Mouse (Mus musculus): Measurements from ENCODE around the gene Fam20c. TPM values are rescaled to one million over a fixed set of nuclear protein-coding genes. Genes with fewer than 3 reads are reported as not detected.

Gene Fam20c
- polyA plus RNA-seq, 1 experiment from 2014 or later, result 11.9 TPM

DNA sequence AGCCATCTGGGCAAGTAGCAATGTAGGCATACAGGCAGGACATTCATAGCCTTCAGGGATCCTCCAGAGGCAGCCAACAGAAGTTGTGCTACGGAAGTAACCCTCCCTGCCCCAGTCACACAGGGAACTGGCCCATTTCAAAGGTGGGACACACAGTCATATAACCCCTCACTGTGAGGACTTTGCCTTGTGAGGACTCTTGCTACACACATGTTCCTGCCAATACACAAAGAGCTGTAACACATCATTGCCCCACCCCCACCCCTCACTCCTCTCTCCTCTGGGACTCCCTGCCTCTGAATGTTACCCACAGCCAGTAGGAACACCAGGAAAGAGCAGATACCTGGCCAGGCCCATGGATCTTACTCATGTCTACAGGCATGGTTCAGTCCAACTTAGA lies 28.4 kb downstream of the Fam20c start:
- ATAC-seq (ENCODE audit: insufficient read depth, low FRiP score, low read depth), result no peak
- no peak overlapping the region for H3K4me3 ChIP-seq (replicated peaks)
- no peak overlapping the region for H3K9ac ChIP-seq
- no peak overlapping the region for H3K27ac ChIP-seq
- peaks cover 11% of the 10 kb centered on the region; the same call in 1 of the 2 replicates for H3K4me1 ChIP-seq
- no peaks in the 10 kb centered on the region for H3K9me3 ChIP-seq
- no peaks in the 10 kb centered on the region for H3K36me3 ChIP-seq
- no peaks in the 10 kb centered on the region for H3K27me3 ChIP-seq (replicated peaks)
- no peak overlapping the region for H3K4me2 ChIP-seq
- WGBS, result 78% methylated on average over 1 of the region's 1 CpGs

DNA sequence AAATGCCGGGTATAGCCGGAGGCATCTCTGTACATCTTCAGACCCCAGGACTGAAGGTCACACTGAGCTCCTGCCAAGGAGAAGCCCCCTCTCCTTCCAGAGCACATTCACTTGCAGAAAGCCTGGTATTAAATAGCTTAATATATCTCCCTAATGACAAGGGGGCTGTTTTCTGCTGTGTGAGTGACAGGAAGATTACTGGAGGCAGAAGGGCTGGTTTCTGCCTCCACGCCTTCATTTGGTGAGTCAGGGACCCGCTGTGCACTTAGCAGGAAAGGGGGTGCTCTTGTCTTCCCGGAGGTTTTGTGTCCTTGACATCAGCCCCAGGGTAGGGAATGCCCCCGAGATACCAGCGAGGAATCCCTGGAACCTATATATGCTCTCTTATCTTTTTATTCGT lies 28.9 kb downstream of the Fam20c start:
- no peak overlapping the region for H3K4me2 ChIP-seq

DNA sequence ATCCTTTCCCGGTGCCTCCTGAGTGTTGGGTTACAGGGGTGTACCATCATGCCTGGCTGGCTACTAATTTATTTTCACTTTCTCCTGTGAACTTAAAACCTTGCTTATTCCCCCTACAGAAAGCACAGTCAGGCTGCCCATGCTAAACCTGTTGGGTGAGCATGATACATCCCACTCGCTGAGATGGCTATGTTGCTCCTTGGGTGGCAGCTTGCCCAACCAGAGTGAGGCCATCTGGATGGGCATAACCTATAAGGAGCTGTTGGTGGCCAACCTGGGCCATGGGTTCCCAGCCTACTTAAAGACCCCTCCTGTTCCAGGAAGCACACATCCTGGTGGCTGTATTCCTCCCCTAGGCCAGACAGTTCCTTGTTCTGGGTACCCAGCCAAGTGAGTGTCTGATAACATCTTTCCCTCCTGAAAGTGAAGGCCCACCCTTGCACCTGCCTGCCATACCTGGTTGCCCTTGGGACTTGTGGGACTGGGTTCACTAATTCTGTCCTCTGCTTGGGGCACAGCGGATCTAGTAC lies 31.7 kb downstream of the Fam20c start:
- Histone ChIP-seq H3K4me3 (replicated peaks) (no peak overlapping the region), H3K4me2 (no peak overlapping the region), H3K27me3 (replicated peaks) (no peaks in the 10 kb centered on the region), H3K36me3 (no peaks in the 10 kb centered on the region), H3K27ac (no peak overlapping the region), H3K4me1 (0 out of 2 replicates have a peak, but pooled peaks cover 3% of the 10 kb centered on the region), H3K9ac (no peak overlapping the region), H3K9me3 (no peaks in the 10 kb centered on the region)
- ATAC-seq (ENCODE audit: insufficient read depth, low FRiP score, low read depth), result no peak
- WGBS, result 82% methylated on average over 3 of the region's 3 CpGs

More for the DNA sequence above, 28.9 kb downstream of the Fam20c start:
- no peaks in the 10 kb centered on the region for H3K9me3 ChIP-seq
- no peak overlapping the region for H3K27ac ChIP-seq
- H3K4me3 ChIP-seq (replicated peaks), result no peak overlapping the region
- no peaks in the 10 kb centered on the region for H3K36me3 ChIP-seq
- WGBS, result 71% methylated on average over 8 of the region's 8 CpGs
- no peak for ATAC-seq (ENCODE audit: insufficient read depth, low FRiP score, low read depth)
- no peaks in the 10 kb centered on the region for H3K27me3 ChIP-seq (replicated peaks)
- peaks cover 11% of the 10 kb centered on the region; the same call in 1 of the 2 replicates for H3K4me1 ChIP-seq
- H3K9ac ChIP-seq, result no peak overlapping the region

- WGBS, result 85% methylated on average over 7 of the region's 7 CpGs
- H3K4me1 ChIP-seq, result 0 out of 2 replicates have a peak, but pooled peaks cover 3% of the 10 kb centered on the region
- no peaks in the 10 kb centered on the region for H3K27me3 ChIP-seq (replicated peaks)
- no peaks in the 10 kb centered on the region for H3K9me3 ChIP-seq
- no peak overlapping the region for H3K4me2 ChIP-seq
- ATAC-seq (ENCODE audit: insufficient read depth, low FRiP score, low read depth), result no peak
- no peak overlapping the region for H3K4me3 ChIP-seq (replicated peaks)
- no peaks in the 10 kb centered on the region for H3K36me3 ChIP-seq
- no peak overlapping the region for H3K9ac ChIP-seq
- no peak overlapping the region for H3K27ac ChIP-seq
These were observed 33.3 kb downstream of the Fam20c start for GRCm38 (mm10) chr5:138787648-138788047.

DNA sequence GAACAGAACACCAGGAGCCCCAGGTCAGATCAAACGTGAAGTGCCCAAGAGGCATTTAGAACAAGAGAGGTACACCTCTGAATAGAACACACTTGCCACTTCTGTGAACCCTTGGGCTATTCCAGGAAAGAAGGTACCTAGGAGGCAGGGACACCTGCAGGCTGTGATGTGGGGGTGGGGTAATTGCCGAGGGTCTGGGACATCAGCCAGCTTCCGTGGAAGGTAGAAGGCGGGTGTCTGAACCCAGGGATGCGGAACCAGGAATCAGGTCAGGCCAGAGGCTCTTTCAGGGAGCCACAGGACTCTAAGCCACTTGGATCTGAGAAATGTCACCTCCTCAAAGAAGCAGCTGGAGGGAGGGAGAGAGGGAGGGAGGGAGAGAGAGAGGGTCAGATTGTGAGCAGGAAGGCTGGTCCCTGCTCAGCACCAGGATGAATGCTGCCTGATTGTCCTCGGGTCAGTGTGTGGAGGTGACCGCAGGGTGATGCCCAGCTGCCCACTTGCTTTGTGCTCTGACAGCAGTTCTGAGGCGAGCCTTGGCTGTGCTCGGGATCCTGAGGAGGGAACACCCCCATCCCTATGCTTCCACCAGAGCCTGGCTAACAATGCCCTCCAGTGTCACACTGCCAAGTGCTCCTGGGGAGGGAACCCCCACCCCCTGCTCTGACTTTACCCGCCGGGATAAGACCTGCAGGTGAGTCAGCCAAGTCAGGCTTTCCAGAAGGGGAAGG lies 34.3 kb downstream of the Fam20c start:
- WGBS, result 61% methylated on average over 11 of the region's 11 CpGs
- Histone ChIP-seq H3K4me2 (no peak overlapping the region), H3K36me3 (no peaks in the 10 kb centered on the region), H3K27me3 (replicated peaks) (no peaks in the 10 kb centered on the region), H3K9ac (no peak overlapping the region), H3K9me3 (no peaks in the 10 kb centered on the region), H3K4me1 (no peaks in the 10 kb centered on the region), H3K27ac (no peak overlapping the region), H3K4me3 (replicated peaks) (no peak overlapping the region)
- no peak for ATAC-seq (ENCODE audit: insufficient read depth, low FRiP score, low read depth)

- Histone ChIP-seq H3K9me3 (no peaks in the 10 kb centered on the region), H3K27ac (no peak overlapping the region), H3K9ac (no peak overlapping the region), H3K36me3 (peaks cover 5% of the 10 kb centered on the region; the same call in 1 of the 2 replicates), H3K4me3 (replicated peaks) (no peak overlapping the region), H3K27me3 (replicated peaks) (no peaks in the 10 kb centered on the region), H3K4me2 (no peak overlapping the region), H3K4me1 (no peaks in the 10 kb centered on the region)
- WGBS, result 89% methylated on average over 11 of the region's 11 CpGs
- ATAC-seq (ENCODE audit: insufficient read depth, low FRiP score, low read depth), result no peak
These were observed 36.7 kb downstream of the Fam20c start for GRCm38 (mm10) chr5:138790954-138791480.

DNA sequence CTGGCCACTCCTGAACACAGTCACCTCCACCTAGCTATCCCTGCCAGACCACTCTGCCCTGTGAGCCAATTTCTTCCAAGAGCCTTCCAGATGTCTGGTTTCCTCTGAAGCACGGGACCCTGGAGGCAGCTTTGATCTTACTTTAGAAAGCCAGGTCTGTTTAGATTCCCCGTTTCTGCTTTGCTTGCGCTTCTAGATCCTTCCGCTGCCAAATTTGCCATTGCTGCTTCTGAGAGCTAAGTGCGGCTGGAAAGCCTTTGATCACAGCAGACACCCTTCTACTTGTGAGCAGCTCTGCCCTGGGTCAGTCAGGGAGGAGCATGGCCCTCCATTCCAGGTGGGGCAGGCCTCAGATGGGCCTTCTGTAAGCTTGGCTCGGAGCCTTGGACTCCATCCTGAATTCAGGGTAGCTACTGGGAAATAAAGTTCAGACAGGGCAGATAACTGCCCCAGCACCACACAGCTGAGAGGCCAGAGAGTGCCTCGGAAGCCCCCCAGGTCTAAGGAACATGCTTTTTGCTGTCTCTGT lies 47.3 kb downstream of the Fam20c start:
- Histone ChIP-seq H3K4me1 (no peaks in the 10 kb centered on the region), H3K9ac (no peak overlapping the region), H3K36me3 (no peaks in the 10 kb centered on the region), H3K4me2 (no peak overlapping the region), H3K27me3 (replicated peaks) (no peaks in the 10 kb centered on the region), H3K4me3 (replicated peaks) (no peak overlapping the region), H3K9me3 (no peaks in the 10 kb centered on the region), H3K27ac (no peak overlapping the region)
- ATAC-seq (ENCODE audit: insufficient read depth, low FRiP score, low read depth), result no peak
- 53% methylated on average over 7 of the region's 7 CpGs for WGBS

DNA sequence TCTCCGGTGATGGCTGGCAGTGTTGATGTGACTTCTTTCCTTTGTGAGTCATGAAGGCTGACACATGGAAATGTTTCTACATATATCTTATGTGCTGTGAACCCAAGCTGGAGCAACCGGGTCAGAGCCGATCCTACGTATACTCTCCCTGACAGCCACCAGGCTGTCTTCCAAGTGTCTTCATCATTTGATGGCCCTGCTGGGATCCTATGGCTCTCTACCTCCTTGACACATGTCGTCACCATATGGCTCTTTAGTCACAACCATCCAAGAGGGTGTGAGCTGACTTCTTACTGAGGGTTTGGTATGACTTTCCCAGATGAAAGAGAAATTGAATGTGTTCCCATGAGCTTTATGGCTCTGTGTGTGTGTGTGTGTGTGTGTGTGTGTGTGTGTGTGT lies 50.0 kb downstream of the Fam20c start:
- H3K9me3 ChIP-seq, result no peaks in the 10 kb centered on the region
- no peak overlapping the region for H3K4me2 ChIP-seq
- 84% methylated on average over 5 of the region's 5 CpGs for WGBS
- H3K4me1 ChIP-seq, result no peaks in the 10 kb centered on the region
- no peaks in the 10 kb centered on the region for H3K27me3 ChIP-seq (replicated peaks)
- no peak for ATAC-seq (ENCODE audit: insufficient read depth, low FRiP score, low read depth)
- H3K9ac ChIP-seq, result no peak overlapping the region
- H3K27ac ChIP-seq, result no peak overlapping the region
- no peak overlapping the region for H3K4me3 ChIP-seq (replicated peaks)
- no peaks in the 10 kb centered on the region for H3K36me3 ChIP-seq

DNA sequence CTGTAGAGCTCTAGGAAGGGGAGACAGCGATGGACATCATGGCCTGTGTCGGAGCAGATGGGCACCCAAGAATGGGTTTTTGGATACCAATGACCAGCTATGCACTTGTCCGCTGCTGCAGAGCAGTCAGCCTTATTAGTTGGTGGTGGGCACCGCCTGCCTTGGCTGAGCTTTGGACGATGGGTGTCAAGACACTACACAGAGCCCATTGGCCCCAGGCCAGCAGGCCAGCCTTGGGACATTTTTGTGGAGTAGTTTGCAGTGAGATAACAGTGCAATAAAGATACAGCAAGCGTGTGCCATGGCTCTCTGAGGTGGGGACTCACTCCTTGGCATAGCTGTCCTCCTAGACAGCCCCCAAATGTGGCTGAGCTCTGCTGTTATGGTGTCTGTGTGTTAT lies 55.5 kb downstream of the Fam20c start:
- Histone ChIP-seq H3K9ac (no peak overlapping the region), H3K27ac (no peak overlapping the region), H3K9me3 (no peaks in the 10 kb centered on the region), H3K36me3 (no peaks in the 10 kb centered on the region), H3K27me3 (replicated peaks) (no peaks in the 10 kb centered on the region), H3K4me2 (no peak overlapping the region), H3K4me1 (no peaks in the 10 kb centered on the region), H3K4me3 (replicated peaks) (no peak overlapping the region)
- no peak for ATAC-seq (ENCODE audit: insufficient read depth, low FRiP score, low read depth)
- 82% methylated on average over 6 of the region's 6 CpGs for WGBS

DNA sequence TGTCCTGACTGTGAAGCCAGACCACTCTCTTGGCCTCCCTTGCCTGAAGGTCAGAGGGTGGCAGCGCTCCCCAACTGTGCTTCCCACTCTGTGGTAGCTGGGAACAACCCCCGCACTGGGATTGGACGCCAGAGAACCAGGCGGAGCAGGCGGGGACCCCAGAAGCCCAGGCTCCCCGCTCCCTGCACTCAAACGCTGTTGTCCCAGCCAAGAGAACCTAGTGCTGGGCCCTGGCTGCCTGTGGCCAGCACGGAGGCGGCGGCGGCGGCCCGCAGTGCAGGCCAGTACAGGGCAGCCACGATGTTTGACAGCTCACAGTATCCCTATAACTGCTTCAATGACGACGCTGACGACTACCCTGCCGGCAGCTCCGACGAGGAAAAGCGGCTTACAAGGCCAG lies 65.5 kb downstream of the Fam20c start, which contains the start of gene Gm5294:
Gm5294 (plus strand) TSS at position 301 of the 400 bp plus-strand sequence.
- ATAC-seq (ENCODE audit: insufficient read depth, low FRiP score, low read depth), result no peak
- H3K9me3 ChIP-seq, result no peaks in the 10 kb centered on the region
- no peak within 1 kb of the TSS for H3K27ac ChIP-seq
- H3K9ac ChIP-seq, result no peak within 1 kb of the TSS
- peak within 1 kb of the TSS; percentile 70 for H3K4me2 ChIP-seq
- H3K27me3 ChIP-seq (replicated peaks), result peaks cover 51% of the 10 kb centered on the region
- H3K4me3 ChIP-seq (replicated peaks), result peak within 1 kb of the TSS; percentile 34
- no peaks in the 10 kb centered on the region for H3K36me3 ChIP-seq
- peaks cover 10% of the 10 kb centered on the region for H3K4me1 ChIP-seq
- WGBS, result 14% methylated on average over 21 of the region's 21 CpGs

GRCm38 (mm10) chr5:138820717-138821332 lies 66.5 kb downstream of the Fam20c start:
- 2% methylated on average over 38 of the region's 39 CpGs for WGBS
- H3K9ac ChIP-seq, result no peak overlapping the region
- no peaks in the 10 kb centered on the region for H3K9me3 ChIP-seq

DNA sequence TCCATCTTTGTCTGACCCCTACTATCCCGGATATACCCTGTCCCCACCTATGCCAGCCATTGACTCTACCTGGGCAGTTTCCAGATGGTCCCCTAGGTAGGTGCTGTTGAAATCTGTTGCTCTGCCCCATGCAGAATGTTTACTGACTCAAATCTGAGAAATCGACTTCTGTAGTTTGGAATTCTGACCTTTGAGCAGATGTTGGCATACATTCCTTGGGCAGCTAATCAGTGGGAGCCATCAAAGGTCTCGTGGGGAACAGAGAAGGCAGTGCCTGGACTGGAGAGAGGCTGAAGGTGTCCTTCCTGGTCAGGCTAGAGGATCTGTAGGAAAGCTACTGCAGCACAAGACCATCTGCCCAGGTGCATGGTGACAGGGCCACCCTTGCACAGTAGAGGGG lies 70.8 kb downstream of the Fam20c start:
- H3K27me3 ChIP-seq (replicated peaks), result peaks cover 32% of the 10 kb centered on the region
- H3K9me3 ChIP-seq, result no peaks in the 10 kb centered on the region
- H3K36me3 ChIP-seq, result no peaks in the 10 kb centered on the region
- H3K27ac ChIP-seq, result no peak overlapping the region
- ATAC-seq (ENCODE audit: insufficient read depth, low FRiP score, low read depth), result no peak
- no peak overlapping the region for H3K4me3 ChIP-seq (replicated peaks)
- H3K4me1 ChIP-seq, result peaks cover 10% of the 10 kb centered on the region
- WGBS, result 56% methylated on average over 3 of the region's 3 CpGs
- no peak overlapping the region for H3K4me2 ChIP-seq
- H3K9ac ChIP-seq, result no peak overlapping the region

More at GRCm38 (mm10) chr5:138820717-138821332, 66.5 kb downstream of the Fam20c start:
- H3K4me3 ChIP-seq (replicated peaks), result peak overlapping the region; percentile 34
- no peak overlapping the region for H3K27ac ChIP-seq
- H3K4me1 ChIP-seq, result peaks cover 10% of the 10 kb centered on the region
- peaks cover 51% of the 10 kb centered on the region for H3K27me3 ChIP-seq (replicated peaks)
- ATAC-seq (ENCODE audit: insufficient read depth, low FRiP score, low read depth), result no peak
- H3K4me2 ChIP-seq, result peak overlapping the region; percentile 70
- no peaks in the 10 kb centered on the region for H3K36me3 ChIP-seq
